Mouse (Mus musculus): ENCODE results near the gene Parp11.

Gene Parp11

DNA sequence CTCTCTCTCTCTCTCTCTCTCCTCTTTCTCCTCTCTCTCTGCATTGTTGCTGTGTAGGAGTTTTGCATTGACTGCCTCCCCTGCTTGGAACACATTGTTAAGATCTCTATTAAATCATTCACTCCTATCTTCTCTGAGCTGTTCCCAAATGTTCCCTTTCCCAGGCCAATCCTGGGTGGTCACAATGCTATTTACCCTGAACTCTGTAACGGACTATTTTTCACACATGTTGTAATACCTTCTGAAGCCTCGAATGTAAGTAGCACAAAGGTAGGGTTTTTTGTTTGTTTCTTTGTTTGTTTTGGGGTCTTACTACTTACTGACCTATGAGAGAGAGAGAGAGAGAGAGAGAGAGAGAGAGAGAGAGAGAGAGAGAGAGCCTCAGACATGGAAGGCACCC, 2.2 kb downstream of the Parp11 start:
- no peak for DNase-seq (ENCODE audit: low spot score)

DNA sequence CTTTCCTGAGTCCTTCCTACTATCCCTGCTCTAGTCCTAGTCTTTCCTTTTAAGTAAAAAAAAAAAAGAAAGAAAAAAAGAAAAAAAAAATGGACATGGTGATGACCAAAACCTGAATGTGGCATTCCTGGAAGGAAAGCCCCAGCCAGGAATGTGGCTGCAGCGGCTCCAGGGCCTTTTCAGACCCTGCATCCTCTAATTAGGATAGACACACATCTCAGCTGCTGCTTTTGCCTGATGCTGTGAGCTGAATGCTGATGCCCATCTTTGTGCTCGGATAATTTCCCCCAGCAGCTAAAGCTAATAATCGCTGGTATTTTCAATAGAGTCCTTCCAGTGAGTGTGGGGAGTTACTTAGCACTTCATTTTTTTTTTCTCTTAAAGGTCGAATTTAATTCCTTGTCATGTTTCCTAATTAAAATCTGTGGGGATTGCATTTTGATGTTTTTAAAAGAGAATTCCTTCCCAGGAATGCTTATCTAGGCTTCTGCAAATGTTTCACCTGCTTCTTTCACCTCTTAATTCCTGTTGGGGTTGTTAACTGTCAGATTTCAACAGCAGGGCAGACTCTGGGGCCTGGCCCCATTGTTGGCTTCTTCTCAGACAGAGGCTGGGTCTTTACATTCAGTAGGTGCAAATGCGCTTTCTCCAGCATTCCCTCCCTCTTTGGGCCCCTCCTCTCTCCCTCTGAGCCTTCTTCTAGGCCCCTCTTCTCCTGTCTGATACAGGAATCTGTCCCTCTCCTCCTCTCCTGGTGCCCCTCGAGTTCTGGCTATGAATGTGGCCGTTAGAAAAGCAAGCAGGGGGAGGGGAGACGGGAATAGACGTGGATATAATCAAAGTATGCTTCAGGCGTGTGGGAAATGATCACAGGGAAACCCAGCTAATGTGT, 3.1 kb downstream of the Parp11 start:
- DNase-seq (ENCODE audit: low spot score) = no peak

DNA sequence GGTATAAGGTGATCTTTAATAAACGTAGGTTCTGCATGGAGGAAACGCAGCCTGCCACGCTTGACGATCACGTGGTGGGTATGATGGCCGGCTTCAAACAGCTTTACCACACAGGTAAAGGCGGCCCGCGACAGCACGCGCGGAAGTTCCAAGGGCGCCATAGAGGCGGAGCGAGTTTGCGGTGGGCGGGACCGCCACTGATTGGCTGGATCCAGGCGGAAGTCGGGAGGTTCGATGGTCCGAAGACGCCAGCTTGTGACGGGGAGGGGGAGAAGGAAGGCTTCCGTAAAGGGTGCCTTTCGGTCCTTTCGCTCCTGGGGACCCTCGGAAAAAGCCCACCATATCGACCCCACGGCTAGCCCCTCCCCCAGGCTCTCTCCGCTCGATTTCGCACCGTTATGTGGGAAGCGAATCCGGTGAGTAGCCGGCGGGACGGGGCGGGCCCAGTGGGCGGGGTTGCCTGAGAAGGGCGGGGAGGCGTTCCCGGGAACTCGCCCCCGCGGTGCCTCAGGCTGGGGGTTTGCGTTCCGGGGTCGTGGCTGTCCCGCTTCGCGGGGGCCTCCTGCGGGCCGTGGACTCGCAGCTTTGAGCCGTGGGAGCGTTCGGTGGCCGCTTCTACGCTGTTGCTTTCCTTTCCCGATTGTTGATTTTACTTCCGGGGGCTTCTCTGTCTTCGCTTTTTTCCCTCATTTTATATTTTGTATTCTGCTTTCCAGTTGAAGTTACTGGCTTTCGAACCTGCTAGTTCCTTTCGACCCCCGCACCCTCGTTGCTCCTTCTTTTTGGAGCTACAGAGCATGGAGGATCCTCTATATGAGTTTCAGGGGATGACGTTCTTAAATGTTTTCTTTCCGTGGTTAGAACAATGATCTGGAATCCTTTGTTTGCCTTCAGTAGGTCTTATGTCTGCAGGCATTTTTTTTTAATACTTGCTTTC, 7.0 kb downstream of the Parp11 start:
- peak; percentile 95 for DNase-seq (ENCODE audit: low spot score)

DNA sequence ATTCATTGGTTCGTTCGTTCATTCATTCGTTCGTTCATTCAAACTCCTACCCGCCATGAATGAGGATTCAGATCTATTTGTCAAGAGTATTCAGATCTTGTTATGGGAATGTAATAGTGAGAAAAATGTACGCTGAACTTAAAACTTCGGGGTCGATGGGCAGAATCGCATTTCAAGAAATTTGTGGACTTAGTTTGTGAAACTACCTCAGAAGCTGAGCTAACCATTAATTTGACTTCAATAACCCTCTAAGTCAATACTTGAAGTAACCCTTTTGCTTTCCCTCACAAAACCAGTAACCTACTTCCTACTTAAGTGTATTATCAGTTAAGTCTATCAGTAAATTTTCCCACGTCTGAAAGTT, 7.7 kb downstream of the Parp11 start:
- DNase-seq (ENCODE audit: low spot score) = no peak

DNA sequence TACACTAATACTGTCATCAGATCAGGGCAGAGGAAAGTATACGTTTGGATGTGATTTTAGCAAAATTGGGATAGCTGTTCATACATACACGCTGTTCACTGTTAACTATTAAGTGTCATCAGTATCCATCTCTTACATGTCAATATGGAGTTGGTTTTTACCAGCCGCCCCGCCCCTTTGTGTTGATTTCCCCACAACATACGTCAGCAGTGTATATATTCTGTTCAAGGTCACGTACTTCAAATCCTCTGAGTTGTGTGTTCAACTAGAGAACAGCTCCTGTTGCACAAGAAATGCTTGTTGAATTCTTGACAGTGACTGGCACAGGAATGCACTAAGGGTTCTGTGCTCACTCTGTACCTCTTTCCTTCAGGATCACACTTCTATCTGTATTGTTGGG, 8.2 kb downstream of the Parp11 start:
- DNase-seq (ENCODE audit: low spot score) = no peak

DNA sequence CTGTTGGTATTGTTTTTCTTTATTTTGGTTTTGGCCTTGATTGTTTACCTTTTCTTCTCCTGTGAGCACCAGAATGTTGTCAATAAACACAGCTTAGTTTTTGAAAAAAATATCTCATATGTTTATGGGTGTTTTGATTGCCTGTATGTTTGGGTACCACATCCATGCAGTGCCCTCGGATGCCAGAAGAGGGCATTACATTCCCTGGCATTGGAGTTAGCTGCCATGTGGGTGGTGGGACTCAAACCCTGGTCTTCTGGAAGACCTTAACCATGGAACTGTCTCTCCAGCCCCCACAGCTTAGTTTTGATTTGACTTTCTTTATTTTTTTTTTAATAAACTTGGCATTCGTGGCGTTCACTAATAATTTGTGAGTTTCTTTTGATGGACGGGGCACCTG, 8.8 kb downstream of the Parp11 start:
- no peak for DNase-seq (ENCODE audit: low spot score)

DNA sequence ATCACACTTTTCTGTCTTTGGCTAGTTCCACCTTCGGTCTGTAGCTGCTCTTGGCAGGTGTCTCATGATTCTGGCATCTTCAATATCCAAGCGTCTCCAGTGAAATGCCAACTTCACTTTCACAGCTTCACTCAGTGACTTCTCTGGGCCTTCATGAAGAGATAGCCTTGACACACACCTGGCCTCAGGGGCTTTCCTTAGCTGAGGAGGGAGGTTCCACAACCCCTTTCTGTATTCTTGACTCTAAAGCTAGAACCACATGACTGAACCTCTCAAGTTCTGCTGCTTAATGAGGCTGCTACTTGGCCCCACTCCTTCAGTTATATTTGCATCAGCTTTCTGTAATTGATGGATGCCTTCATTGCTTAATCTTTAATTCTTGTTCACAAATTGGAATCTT, 10.1 kb downstream of the Parp11 start:
- DNase-seq (ENCODE audit: low spot score) = no peak

DNA sequence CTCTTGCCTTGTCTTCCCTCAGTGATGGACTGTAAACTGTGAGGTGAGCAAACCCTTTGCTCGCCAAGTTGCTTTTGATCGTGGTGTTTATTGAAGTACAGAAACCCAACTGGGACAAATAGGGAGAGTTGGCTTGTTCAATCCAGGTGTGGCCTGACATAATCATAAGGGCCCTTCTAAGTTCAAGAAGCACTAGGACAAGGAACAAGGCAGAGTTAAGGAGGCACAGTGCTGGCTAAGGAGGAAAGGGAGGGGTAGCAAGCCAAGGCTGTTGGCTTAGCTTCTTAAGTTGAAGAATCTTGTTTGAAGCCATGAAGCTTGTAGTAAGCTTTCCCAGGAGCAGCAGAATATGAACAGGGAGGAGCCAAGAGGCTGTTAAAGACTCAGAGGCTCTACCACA, 13.1 kb downstream of the Parp11 start:
- no peak for DNase-seq (ENCODE audit: low spot score)

DNA sequence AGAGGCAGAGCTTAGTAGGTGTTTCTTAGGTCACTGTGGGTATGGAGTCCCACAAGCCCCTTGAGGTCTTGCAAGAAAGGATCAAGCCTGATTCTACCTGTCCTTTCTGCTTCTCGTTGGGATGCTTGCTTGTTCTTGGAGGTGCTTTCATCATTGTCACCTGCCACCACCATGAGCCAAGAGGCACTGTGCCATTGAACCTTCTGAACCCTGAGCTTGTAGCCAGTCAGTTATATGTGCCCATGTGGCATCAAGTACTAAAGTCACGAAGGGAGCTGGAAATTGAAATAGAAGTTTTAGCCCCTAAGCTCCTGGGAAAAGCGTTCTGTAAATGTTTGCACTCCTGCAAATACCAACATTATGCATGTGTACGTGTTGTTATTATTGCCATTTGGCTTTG, 14.9 kb downstream of the Parp11 start:
- no peak for DNase-seq (ENCODE audit: low spot score)

DNA sequence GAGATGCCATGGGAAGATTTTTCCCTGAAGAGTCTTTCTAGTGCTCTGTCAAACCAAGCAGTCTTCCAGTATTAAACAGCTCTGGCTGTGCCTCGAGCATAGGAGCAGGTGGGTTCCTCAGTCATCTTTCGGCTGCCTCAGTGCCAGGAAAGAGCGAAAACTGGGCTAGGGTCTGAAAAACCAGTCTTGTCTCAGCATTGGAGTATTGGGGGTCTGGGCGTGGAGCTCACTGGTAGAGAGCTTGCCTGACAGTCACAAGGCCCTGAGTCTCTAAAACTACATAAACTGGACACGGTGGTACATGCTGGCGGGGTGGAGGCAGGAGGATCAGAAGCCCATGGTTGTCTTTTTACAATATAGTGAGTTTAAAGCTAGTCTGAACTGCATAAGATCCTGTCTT, 15.6 kb downstream of the Parp11 start:
- no peak for DNase-seq (ENCODE audit: low spot score)

DNA sequence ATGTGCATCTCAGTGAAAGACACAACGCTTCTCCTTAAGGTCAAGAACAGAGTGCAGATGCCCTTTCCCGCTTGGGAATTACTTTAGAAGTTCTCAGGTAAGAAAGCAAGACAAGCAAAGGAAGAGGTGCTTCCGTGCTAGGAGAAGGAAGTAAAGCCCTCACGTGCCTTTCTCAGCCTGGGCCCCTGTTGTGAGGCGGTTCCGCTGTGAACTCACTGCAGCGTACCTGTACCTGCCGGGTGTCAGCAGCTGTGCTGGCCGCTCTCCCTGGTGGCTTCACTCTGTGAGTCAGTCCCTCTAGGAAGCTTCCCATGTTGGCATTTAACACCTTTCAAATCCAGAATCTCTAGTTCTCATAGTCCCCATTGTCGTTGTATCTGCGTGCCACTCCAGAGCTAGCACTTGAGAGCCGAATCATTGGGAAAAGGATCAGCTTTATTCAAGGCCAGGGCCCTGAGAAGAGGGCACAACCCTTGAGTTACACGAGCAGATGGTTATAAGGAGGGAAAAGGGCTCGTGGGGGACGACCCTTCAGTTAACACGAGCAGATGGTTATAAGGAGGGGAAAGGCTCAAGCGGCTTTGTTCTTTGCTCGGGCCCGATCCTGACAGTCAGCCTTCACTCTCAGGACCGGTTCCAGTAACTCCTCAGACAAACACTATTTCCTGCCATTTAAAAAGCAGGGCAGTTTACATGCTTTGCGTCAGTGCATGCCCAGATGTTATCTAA, 16.8 kb downstream of the Parp11 start:
- DNase-seq (ENCODE audit: low spot score) = peak; percentile 20

DNA sequence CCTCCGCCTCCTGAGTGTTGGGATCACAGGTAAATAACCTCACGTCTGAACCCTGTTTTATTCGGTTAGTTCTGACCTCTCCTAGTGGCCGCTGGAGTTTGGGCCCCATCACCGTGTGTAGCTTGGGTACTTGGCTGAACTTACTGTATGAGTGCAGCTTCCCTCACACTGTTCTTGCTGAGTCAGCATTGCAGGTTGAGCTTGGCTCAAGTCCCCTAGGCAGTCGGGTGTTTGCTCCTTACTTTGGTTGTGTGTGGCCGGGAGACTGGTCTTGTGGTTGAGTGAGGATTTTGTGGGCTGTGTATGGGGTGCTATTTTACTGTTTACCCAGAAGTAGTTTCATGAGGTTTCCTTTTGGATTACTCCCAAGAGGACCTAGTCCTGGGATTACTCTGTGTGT, 17.9 kb downstream of the Parp11 start:
- DNase-seq (ENCODE audit: low spot score) = no peak

DNA sequence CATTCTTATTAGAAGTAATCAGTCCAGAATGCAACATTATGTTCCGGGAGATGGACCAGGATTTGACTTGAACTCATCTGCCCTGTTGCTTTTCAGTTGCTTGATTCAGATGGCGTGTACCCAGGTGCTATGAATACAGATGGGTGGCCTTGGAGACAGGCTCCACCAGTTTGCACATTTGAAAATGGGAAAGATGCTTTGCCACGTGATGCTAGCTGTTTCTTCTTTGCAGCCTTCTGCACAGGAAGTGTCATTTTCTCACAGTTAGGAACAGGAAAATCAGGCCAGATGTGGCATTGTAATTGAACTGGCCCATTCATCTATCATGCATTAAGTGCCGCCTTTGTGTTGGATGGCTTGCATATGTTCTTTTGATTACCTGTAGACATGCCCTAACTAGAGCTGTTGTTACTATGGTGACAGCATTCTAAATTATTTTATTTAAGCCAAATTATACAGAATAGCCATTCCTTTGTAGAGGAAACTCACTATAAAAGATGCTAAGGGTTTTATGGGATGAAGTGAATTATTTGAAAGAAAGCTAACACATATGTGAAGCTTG, 20.2 kb downstream of the Parp11 start:
- DNase-seq (ENCODE audit: low spot score) = no peak

DNA sequence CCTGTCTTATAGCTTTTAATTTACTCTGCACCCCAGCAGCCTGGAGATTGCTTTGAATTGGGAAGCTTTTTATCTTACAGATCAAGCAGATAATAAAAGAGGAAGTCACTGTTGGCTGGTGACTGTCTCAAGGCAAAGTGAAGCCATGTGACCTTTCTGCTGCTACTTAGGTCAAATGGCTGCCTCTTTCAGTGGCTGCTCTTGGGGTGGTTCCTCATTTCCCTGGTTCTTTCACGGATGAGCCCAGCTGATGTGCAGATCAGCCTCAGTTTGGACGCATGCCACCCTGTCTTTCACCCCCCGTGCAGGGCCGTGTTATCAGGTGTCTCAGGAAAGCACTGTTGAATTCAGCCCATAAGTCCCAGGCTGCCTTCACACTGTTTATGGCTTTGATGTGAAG, 25.4 kb downstream of the Parp11 start:
- no peak for DNase-seq (ENCODE audit: low spot score)

DNA sequence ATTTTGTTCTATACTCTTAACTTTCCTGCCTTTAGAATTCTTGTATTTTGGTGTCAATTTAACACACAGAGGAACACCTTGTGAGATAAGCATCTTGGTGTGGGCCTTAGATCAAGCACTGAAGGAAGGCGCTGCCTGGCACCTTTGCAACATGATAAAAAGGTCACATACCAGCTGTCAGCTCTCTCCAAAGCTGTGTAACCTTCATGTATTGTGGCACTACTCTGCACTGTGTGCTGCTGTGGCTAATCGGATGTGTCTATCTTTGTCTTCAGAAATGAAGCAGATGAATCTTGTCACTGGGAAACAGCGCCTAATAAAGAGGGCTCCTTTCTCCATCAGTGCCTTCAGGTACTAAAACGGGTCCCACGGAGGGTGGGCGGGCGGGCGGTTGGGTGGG, 27.3 kb downstream of the Parp11 start:
- no peak for DNase-seq (ENCODE audit: low spot score)

DNA sequence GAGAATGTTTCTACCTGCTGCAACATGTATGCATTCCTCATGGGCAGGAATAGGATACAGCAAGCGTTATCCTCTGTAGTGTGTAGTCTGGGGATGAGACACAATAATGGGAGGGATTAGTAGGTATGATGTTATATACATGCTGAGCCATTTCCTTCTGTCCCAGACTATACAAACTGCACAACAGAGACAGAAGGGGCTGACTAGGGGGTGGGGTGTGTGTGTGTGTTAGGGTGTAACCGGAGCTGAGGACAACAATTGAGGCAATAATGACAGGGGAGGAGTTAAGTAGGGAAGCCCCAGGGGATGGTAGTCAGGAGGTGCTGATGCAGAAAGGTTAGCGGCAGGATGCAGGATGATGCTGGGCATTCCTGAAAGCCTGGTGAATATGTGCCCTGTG, 28.6 kb downstream of the Parp11 start:
- no peak for DNase-seq (ENCODE audit: low spot score)

DNA sequence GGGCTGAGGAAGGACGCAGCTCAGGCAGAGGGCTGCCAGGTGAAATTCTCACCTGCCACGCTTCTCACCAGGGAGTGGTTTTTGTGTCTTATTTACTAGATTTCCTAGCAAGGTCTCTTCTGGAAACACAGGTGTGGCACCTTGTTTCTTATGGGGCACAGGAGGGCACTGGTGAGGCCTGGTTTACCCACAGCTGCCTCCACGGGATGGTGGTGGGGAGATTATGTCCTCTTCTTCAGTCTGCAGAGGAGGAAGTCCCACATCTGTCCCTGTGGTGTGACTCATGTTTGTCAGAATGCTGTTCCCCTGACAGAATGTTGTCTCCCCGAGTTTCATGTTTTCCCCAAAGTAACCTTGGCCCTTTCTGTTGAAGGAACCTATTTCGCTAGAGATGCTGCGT, 44.4 kb downstream of the Parp11 start:
- no peak for DNase-seq (ENCODE audit: low spot score)

DNA sequence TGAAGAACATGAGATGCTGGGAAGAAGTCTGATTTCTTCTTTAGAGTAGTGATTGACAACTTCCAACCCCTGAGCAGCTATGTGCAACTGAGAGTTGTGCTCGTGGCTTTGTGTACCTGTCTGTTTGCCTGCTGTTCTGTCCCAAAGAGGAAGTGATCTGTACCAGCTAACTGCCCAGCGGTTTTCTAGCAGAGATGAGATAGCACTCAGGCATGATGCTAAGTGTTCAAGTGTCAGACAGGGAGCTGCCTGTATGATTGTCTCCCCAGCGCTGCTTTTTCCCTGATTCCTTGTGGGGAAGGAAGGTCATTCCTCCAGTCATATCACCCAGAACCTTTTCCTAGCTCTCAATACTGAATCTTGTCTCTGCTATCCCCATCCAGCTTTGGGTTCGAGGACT, 45.9 kb downstream of the Parp11 start:
- no peak for DNase-seq (ENCODE audit: low spot score)

DNA sequence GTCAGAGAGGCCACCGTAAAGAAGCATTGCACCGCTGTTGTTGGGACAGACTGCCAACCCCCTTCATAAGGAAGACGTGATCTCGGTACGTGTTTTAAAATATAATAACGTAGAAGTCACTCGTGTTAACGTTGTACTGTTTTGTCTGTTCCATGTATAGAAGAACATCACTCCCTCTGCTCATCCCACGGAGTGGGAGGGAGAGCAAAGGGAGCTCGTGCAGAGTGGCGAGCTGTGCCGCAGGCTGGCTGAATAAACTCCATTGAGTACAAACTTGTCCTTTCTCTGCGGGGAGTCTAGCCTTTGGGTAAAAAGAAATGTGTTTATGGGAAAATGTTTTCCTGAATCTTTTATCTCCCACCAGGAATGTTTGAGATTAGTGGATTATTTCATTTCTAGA, 47.1 kb downstream of the Parp11 start:
- no peak for DNase-seq (ENCODE audit: low spot score)

DNA sequence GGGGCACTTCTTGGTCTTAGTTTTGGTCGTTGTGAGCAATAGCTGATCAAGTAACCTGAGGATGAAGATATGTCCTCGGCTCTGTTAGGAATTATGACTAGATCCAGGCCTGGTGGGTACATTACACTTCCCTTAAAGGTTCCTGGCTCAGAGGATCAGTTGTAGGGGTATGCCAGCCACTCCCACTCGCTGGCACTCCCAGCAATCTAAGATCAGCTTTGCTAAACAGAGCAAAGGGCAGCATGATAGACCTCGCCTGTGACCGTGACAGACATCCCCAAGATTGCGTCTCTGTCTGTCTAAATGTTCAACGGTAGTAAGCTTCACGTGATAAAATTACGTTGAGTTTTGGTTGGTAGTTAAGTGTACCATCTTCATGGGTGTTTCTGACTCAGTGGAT, 47.7 kb downstream of the Parp11 start:
- no peak for DNase-seq (ENCODE audit: low spot score)

DNA sequence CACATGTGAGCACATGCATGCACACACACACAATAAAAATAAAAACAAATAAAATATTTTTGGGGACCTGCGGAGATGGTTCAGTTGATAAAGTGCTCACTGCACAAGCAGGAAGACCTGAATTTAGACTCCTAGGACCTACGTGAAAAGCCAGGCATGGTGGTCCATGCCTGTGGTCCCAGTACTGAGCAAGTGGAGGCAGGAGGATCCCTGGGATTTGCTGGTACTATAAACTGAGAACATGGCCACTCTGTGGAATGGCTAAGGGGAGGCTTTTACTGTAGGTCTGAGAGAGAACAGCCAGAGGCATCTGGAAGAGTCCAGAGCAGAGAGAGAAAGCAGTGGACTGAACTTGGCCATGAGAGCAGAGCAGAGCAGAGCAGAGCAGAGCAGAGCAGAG, 48.6 kb downstream of the Parp11 start:
- DNase-seq (ENCODE audit: low spot score) = no peak

DNA sequence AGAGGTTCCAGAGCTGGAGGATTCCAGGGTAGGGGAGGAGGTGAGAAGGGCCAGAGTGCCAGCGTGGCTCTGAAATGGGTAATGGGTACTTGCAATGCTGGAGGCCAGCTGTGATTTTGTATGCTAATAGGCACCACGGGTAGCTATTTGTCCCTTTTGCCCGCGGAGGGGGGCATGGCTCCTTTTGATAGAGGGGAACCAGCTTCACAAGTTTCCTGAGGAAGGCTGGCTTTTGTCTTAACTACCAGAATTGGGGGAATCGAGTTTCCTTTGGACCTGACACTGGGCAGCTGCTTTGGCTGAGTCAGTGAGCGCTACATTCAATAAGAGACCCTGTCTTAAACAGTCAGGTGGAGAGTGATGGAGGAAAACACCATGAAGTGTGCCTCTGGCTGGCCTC, 49.2 kb downstream of the Parp11 start:
- DNase-seq (ENCODE audit: low spot score) = no peak

All from urinary bladder, postnatal 14 days (tissue).